Mouse (Mus musculus): ENCODE data around the gene Adam1b. TPM values are rescaled to one million over a fixed set of nuclear protein-coding genes. Genes with fewer than 3 reads are reported as not detected.

The Adam1b gene
- polyA plus RNA-seq, 1 experiment from 2014 or later: 0.18 TPM

DNA sequence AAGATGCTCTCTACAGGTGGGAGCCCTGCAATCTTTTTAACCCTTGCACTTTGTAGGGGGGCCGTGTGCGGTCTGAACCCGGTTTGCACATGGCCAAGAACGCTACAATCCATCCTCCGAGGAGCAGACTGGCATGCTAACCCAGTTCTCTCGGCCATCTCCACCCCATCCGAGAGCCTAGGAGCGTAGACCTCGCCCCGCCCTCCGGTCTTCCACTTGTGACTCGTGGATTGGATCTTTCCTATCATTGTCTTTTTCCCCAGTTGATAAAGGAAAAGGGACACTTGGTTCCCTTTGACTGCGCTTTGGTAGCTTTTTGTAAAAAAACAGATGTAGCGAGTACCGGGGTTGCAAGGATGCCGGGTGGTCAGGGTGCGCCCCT lies 51.6 kb downstream of the Adam1b start, which contains the start of gene Tmem116:
Gene Tmem116 (plus strand): TSS at position 250 of the 382 bp plus-strand sequence.
- Histone ChIP-seq H3K27ac (peak within 1 kb of the TSS; percentile 99), H3K36me3 (peaks cover 35% of the 10 kb centered on the region), H3K4me1 (peaks cover 38% of the 10 kb centered on the region), H3K4me3 (peak within 1 kb of the TSS; percentile 79), H3K9me3 (no peaks in the 10 kb centered on the region), H3K27me3 (ENCODE audit: insufficient read depth, poor library complexity, severe bottlenecking) (no peaks in the 10 kb centered on the region)
- no peak for DNase-seq (ENCODE audit: low spot score)
- WGBS: under 1% methylated on average over 17 of the region's 17 CpGs

DNA sequence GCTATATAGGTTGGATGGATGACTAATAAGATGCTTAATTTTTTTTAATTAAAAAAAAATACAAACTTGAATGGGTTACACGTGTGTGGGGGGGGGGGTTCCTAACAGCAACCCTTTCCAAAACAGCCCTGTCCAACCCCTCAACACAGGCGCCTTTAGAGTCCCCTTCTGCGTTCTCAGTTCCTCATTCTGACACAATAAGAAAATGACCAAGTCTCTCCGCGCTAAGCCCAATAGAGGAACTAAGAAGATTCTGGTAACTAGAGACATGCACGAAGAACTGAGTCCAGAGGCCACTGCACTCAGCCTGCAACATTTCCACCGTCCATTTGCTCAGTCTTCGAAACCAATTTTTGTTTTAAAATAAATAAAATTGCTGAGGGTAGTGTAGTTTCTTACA lies 52.0 kb downstream of the Adam1b start:
- Histone ChIP-seq H3K27me3 (ENCODE audit: insufficient read depth, poor library complexity, severe bottlenecking) (no peaks in the 10 kb centered on the region), H3K4me1 (peaks cover 38% of the 10 kb centered on the region), H3K36me3 (peaks cover 40% of the 10 kb centered on the region), H3K9me3 (no peaks in the 10 kb centered on the region), H3K27ac (peak overlapping the region; percentile 99), H3K4me3 (peak overlapping the region; percentile 79)
- DNase-seq (ENCODE audit: low spot score): no peak
- WGBS: 34% methylated on average over 8 of the region's 8 CpGs

GRCm38 (mm10) chr5:121450476-121450875 lies 52.8 kb downstream of the Adam1b start:
- H3K4me1 ChIP-seq: peaks cover 35% of the 10 kb centered on the region
- no peaks in the 10 kb centered on the region for H3K27me3 ChIP-seq (ENCODE audit: insufficient read depth, poor library complexity, severe bottlenecking)
- peaks cover 47% of the 10 kb centered on the region for H3K36me3 ChIP-seq
- H3K27ac ChIP-seq: no peak overlapping the region
- no peak overlapping the region for H3K4me3 ChIP-seq
- DNase-seq (ENCODE audit: low spot score): no peak
- H3K9me3 ChIP-seq: no peaks in the 10 kb centered on the region
- WGBS: 87% methylated on average over 9 of the region's 9 CpGs

Other genes with a start within 250 kb of the Adam1b start
- gene Trafd1, start 117.8 kb downstream of the Adam1b start, polyA plus RNA-seq (2016; fragmentation: Nextera tagmentation; extraction: Ambion mirVana): 71.9 and 80.3 TPM in 2 replicates
- gene Naa25, start 105.5 kb downstream of the Adam1b start, polyA plus RNA-seq (2016; fragmentation: Nextera tagmentation; extraction: Ambion mirVana): 47.3 and 50.7 TPM in 2 replicates
- gene Tmem116, start 51.5 kb downstream of the Adam1b start, polyA plus RNA-seq (2016; fragmentation: Nextera tagmentation; extraction: Ambion mirVana): 2.4 and 4.6 TPM in 2 replicates
- gene Erp29, start 50.9 kb downstream of the Adam1b start, polyA plus RNA-seq (2016; fragmentation: Nextera tagmentation; extraction: Ambion mirVana): 153 and 160 TPM in 2 replicates
- gene Adam1a, start 42.0 kb upstream of the Adam1b start, polyA plus RNA-seq (2016; fragmentation: Nextera tagmentation; extraction: Ambion mirVana): 0.78 and 1.4 TPM in 2 replicates
- gene Gm42878, start 42.0 kb upstream of the Adam1b start, polyA plus RNA-seq (2016; fragmentation: Nextera tagmentation; extraction: Ambion mirVana): not detected in 2 replicates
- 36.0 and 38.5 TPM in 2 replicates for gene Mapkapk5, start 42.5 kb upstream of the Adam1b start, polyA plus RNA-seq (2016; fragmentation: Nextera tagmentation; extraction: Ambion mirVana)
- 59.9 and 90.3 TPM in 2 replicates for gene Aldh2, start 90.4 kb upstream of the Adam1b start, polyA plus RNA-seq (2016; fragmentation: Nextera tagmentation; extraction: Ambion mirVana)
- 4.7 and 6.1 TPM in 2 replicates for gene Acad12, start 115.5 kb upstream of the Adam1b start, polyA plus RNA-seq (2016; fragmentation: Nextera tagmentation; extraction: Ambion mirVana)
- 1.5 and 2.6 TPM in 2 replicates for gene Acad10, start 157.1 kb upstream of the Adam1b start, polyA plus RNA-seq (2016; fragmentation: Nextera tagmentation; extraction: Ambion mirVana)
- 33.2 and 35.5 TPM in 2 replicates for gene Brap, start 157.1 kb upstream of the Adam1b start, polyA plus RNA-seq (2016; fragmentation: Nextera tagmentation; extraction: Ambion mirVana)
- 38.2 and 46.8 TPM in 2 replicates for gene Atxn2, start 207.9 kb upstream of the Adam1b start, polyA plus RNA-seq (2016; fragmentation: Nextera tagmentation; extraction: Ambion mirVana)

Measured in heart, embryonic 10.5 days (tissue).